Mouse (Mus musculus) CD4-positive, CD25-positive, alpha-beta regulatory T cell, adult 4 months (primary cell): Measurements from ENCODE around the gene Pja2. TPM values are rescaled to one million over a fixed set of nuclear protein-coding genes. Genes with fewer than 3 reads are reported as not detected.
"Not testable (repeated sequence)": the region's sequence is repeated elsewhere in the genome, so short reads cannot be mapped to it uniquely, and the experiment has no call there.

Source experiments
- ATAC-seq: one replicate; pipeline ENCODE4 v1.8.0; 2017
- polyA plus RNA-seq, 2 experiments: library from polyadenylated mRNA; unstranded; fragments of 100-300 nt; shearing (Covaris generic); gene quantifications; one replicate each; pipeline ENCODE4 v1.2.1; 2017

The Pja2 gene
- polyA plus RNA-seq, 2 experiments from 2014 or later = 36.1 to 44.5 TPM

DNA sequence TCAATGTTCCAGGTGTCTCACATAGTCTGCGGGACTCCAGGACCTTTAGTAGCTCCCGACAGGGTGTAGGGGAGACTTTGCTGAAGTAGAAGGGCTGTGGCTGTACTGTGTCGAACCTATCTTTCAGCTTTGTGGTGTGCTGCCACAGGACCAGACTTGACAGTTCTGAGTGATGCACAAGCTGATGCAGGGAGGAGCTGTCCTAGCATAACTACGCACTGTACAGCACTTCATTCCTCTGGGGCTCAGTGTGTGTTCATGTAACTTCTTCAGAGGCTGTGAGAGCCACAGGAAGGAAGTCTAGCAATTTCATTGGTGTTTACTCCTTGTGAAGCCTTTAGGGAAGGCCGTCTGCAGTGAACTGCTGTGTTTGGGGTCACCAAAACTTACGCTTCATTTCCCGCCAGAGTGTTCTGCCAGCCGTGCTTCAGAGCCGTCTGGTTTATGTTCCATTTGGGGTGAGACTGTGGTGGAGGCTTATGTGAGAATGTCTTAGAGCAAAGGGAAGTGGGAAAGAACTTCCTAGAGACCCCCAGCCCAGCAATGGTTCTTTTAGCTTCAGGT, 54.0 kb downstream of the Pja2 start:
- ATAC-seq = no peak

DNA sequence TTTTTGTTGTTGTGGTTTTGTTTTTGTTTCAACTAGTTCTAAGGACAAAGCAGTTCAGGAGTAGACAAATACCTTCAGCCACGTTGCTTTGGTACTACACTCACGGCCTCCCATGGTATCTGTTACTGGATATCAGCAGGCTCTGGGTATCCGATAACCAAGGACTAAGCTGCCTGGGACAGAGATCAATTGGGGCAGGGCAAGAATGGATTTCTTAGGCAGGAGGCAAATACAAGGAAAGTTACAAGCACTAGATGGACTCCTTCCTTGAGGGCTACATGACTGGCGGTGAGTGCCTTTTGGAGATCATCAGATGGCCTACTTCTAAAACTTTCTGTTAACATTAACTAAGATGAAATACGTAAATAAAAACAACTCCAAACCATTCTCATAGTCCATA, 55.0 kb downstream of the Pja2 start:
- ATAC-seq = no peak

DNA sequence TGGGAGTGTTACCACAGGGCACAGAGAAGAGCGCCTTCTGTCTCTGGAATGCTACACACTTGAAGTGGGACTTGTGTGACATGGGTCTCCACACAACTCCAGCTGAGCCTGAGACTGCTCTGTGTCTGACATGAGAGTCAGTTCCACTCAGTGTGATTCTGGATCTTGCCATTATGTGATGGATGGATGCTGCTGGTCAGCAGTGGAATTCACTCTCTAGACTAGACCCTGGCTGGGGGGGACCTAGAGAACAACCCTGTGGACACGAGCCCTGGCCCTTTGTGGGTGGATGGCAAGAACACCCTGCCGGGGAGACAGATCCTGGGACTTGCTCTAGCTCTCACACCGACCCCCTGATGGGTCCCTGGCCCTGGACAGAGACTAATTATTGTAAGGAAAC, 56.5 kb downstream of the Pja2 start:
- ATAC-seq = no peak

DNA sequence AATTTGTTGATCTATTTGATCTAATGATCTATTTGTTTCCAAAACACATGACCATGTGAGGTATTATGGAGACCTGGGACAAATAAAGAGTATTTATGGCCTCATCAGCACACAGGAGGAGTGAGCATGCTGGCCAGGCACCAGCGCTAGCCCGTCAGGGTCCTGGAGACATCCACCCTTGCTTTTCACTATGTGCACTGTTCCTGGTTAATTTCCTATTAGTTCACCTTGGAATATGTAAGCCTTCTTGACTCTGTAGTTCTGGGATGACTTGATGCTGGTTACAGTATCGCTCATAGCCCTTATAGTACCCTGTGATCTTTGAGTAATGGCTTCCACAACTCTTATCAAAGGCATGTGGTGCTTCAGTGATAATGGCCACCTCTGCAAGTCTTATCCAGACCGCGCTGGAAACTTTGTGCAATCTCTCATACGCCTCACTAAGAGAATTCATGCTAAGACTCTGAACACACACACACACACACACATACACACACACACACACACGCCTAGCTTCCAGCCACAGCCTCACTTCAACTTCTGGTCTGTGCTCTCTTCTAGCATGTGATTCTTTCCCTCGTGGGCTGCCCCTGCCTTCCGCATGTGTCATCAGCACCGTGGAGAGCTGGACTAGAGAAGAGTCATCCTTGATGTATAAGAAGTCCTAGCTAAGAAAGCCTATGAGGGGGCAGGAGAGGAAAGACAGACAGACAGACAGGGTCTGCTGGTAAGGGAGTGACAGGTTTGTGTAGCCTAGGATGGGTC, 57.2 kb downstream of the Pja2 start:
- no peak for ATAC-seq

DNA sequence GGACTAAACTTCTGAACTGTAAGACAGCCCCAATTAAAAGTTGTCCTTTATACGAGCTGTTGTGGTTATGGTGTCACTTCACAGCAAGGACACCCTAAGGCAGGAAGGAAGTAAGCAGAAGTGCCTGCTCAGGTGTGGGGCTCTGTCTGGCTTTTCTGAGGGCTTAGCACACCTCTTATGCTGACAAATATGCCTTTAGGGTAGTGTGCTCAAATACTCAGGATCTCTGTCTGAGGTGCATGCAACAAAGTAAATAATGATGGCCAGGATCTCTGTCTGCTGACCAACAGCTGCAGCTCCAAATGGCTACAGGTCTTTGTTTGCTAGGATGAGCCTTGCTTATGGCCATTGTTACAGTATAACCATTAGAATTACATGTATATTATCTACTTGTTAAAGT, 71.1 kb downstream of the Pja2 start:
- no peak for ATAC-seq

DNA sequence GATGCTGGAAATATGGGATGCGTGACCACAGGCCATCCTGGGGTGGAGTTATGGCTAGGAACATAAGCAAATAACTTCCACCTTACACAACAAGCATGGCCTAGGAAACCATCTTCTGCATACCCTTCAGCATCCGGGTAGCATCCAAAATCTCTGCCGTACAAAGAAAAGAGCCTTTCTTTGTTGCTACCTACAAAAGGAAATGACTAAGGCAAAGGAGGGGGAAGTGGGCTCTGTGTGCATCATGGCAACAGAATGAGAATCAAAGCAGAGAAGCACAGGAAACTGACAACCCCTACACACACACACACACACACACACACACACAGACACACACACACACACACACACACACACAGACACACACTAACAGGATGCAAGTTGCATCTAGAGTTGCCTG, 83.5 kb downstream of the Pja2 start:
- peak; percentile 76 for ATAC-seq

DNA sequence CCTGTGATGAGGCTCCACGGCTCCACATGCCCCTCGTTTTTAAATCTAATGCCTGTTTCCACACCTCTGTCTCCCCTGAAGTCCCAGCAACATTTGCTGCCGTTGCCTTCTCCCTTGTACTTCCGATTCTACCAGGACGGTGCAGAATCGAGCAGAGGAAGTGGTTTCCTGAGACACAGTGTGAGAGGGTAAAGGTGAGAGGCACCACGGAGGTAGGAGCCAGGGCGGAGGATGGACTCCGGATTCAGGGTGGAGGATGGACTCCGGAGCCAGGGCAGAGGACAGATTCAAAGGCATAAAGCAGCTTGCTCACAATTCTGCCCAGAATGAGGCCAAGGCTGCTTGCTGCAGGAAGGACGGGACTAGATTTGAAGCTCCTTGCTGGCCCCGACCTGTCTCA, 88.8 kb downstream of the Pja2 start:
- peak; percentile 74 for ATAC-seq

DNA sequence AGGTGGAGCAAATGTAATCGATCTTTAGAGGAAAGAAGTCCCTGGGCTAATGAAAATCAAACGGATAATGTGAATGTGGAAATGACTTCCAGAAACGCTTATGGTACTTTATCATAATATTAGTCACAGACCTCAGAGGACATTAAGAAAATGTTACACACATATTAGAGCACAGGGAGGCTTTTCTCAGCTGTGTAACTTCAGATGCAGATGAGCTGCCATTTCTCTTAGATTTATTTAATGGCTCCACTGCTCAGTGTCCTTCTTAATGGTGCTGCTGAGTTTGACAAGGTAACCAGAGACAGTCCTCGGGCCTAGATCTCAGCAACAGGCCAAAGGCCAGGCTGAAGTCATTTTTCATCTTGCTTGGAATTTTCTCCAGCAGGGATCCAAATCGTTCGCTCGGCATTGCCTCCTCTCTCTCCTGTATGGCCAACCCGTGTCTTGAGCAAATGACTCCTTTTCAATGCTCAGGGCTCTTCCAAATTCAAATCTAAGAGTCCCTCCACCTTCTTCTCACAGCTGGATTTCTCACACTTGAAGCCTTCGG, 89.3 kb downstream of the Pja2 start:
- no peak for ATAC-seq

DNA sequence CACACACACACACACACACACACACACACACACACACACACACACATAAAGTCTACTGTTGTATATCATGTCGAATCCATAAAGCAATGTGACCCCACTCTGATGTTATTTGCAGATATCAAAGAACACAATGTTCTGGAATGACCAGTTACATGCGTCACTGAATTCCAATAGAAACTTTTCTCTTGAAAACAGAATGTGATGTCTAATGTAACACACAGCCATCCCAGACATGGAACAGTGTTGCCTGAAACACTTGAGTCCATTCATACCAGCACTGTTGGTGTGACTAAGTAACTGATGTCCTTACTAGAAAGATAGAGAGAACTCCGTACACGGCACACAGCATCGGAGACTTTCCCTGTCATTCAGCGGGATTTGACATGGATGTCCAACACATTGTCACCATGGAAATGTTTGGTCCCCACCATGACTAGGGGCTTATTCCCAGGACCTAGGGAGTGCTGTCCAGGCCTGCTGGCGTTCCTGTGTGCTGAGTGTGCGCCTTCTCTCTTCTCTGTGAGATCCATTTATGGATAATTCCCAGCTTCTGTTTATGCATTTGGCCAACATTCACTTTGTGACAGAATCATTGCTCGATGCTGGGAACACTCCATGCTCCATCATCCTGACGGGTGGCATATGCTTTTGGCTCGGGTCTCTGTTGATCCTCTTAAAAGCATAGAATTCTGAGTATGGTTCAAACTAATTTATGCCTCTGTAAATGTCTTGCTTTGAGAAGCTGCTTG, 90.0 kb downstream of the Pja2 start:
- ATAC-seq = no peak

DNA sequence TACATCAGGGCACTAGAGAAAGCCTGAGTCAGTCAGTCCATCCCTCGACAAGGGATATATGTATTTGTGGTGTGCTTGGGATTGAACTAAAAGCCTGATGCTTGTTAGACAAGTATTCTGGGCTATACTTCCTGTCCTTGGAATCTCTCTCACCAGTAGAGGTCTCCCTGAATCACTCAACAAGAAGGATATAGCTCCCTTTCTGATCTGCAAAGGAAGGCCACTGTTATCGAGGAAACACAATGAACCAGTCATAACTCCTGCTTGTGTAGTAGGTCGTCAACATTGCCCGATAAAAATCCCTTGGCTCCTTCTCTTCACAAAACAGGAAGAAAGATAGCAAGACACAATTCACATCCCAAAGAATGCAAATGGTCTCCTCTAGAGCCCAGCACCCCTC, 99.6 kb downstream of the Pja2 start:
- ATAC-seq = no peak

DNA sequence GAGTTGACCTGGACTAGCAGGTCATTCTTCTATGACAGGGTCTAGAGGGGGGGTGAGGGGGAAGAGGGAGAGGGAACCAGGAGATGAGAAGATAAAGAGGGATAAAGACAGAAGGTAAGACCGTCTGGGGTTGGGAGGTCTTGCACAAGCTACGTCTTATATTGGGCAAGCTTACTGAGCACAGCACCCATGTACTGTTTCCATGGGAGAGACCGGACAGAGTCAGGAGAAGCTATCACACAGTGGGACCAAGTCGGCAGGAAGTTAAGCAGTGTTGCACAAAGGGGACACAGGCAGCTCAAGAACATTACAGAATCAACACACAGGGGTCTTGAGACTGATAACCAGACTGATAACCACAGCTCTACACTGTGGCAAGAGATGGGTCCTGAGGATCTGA, 100.1 kb downstream of the Pja2 start:
- ATAC-seq = not testable (repeated sequence)

DNA sequence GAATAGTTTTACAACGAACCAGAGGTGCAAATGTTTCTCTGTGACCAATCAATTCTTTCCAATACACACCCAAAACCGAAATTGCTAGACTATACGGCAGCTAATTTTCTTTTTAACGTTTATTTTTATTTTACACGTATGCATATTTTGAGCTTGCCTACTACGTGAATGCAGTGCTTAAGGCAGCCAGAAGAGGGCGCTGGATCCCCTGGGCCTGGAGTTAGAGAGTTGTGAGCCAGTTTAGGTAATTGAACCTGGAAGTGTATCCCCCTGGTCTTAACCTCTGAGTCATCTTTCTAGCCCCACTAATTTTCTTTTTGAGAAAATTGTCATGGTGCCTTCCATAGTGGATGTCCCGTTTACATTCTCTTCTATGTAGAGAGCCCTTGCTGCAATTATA, 100.5 kb downstream of the Pja2 start:
- ATAC-seq = peak; percentile 34
